Mouse (Mus musculus): ENCODE data around the gene Me3. TPM values are rescaled to one million over a fixed set of nuclear protein-coding genes. Genes with fewer than 3 reads are reported as not detected.

Me3 gene
- polyA plus RNA-seq, 1 experiment from 2014 or later, result 0.17 TPM

GRCm38 (mm10) chr7:89843533-89843932 is 211.3 kb downstream of the Me3 start:
- Histone ChIP-seq H3K27me3 (replicated peaks) (no peaks in the 10 kb centered on the region), H3K27ac (no peak overlapping the region), H3K36me3 (no peaks in the 10 kb centered on the region), H3K4me3 (no peak overlapping the region), H3K4me2 (no peak overlapping the region), H3K9ac (no peak overlapping the region), H3K4me1 (no peaks in the 10 kb centered on the region), H3K9me3 (replicated peaks) (no peaks in the 10 kb centered on the region)
- ATAC-seq, result no peak
- 26% methylated on average over 6 of the region's 6 CpGs for WGBS (ENCODE audit: insufficient replicate concordance)

DNA sequence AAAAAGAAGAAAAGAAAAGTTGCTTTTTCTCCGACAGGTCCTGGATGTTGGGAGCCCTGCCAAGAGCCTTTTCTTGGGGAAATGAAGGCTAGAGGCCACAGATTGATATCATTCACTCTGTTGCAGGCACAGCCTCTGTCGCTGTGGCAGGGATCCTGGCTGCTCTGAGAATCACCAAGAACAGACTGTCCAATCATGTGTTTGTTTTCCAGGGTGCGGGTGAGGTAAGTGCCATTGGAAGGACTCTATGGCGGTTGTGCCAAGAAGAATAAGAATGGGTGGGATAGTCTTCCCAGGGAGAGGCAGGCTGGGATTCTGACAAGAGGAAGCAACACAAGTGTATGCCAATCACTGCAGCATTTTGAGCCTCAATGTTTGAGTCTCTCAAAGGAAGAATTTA is 213.5 kb downstream of the Me3 start:
- no peak overlapping the region for H3K4me2 ChIP-seq
- H3K4me3 ChIP-seq, result no peak overlapping the region
- no peaks in the 10 kb centered on the region for H3K27me3 ChIP-seq (replicated peaks)
- H3K4me1 ChIP-seq, result no peaks in the 10 kb centered on the region
- no peak for ATAC-seq
- H3K9ac ChIP-seq, result no peak overlapping the region
- no peaks in the 10 kb centered on the region for H3K9me3 ChIP-seq (replicated peaks)
- no peak overlapping the region for H3K27ac ChIP-seq
- 62% methylated on average over 4 of the region's 4 CpGs for WGBS (ENCODE audit: insufficient replicate concordance)
- no peaks in the 10 kb centered on the region for H3K36me3 ChIP-seq

- Histone ChIP-seq H3K4me2 (no peak overlapping the region), H3K36me3 (no peaks in the 10 kb centered on the region), H3K27ac (no peak overlapping the region), H3K27me3 (replicated peaks) (no peaks in the 10 kb centered on the region), H3K4me1 (no peaks in the 10 kb centered on the region), H3K9ac (no peak overlapping the region), H3K9me3 (replicated peaks) (no peaks in the 10 kb centered on the region), H3K4me3 (no peak overlapping the region)
- 46% methylated on average over 3 of the region's 3 CpGs for WGBS (ENCODE audit: insufficient replicate concordance)
- no peak for ATAC-seq
Measured at GRCm38 (mm10) chr7:89850510-89850909, 218.3 kb downstream of the Me3 start.

DNA sequence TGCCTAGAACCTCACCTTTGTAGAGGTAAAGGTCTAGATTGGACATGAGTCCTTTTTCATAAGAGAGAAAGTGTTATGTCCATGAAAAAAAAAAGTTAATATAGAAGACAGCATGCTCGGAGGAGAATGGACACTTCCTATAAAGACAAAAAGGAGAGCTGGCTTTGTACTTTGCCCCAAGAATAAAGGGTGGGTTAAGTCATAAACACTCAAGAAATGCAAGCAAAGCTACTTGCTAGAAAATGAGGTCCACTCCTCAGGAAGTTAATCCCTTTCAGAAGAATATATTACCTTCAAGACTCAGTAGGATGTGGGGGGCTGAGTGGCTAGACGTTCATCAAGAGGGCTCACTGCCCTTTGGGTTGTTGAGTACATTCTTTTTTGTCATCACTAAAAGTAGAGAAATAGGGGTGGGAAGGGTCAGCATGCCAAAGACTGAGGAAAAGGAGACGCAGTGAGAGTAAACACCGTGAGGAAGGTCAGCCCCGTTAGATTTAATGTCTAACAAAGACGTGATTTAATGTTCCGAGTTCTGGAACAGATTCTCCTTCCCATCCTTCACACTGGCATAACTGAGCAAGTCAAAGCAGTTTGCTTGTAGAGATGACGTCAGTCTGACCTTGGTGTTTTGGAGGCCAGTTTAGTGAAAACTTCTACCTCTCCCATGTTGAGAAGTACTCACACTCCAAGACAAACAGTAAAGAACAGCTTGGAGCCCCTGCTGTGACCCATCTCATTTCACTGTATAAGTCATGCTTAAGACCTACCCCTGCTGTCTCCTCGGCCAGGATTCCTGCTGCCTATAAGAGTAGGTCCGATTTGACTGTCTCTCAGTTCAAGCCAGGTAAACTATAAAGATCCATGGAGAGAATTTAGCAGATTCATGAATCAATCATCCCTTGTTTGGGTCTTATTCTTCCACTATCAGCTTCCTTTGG is 220.2 kb downstream of the Me3 start:
- no peaks in the 10 kb centered on the region for H3K4me1 ChIP-seq
- 66% methylated on average over 10 of the region's 10 CpGs for WGBS (ENCODE audit: insufficient replicate concordance)
- H3K4me3 ChIP-seq, result no peak overlapping the region
- no peaks in the 10 kb centered on the region for H3K27me3 ChIP-seq (replicated peaks)
- H3K9ac ChIP-seq, result no peak overlapping the region
- H3K4me2 ChIP-seq, result no peak overlapping the region
- no peaks in the 10 kb centered on the region for H3K36me3 ChIP-seq
- no peak for ATAC-seq
- no peak overlapping the region for H3K27ac ChIP-seq
- no peaks in the 10 kb centered on the region for H3K9me3 ChIP-seq (replicated peaks)

DNA sequence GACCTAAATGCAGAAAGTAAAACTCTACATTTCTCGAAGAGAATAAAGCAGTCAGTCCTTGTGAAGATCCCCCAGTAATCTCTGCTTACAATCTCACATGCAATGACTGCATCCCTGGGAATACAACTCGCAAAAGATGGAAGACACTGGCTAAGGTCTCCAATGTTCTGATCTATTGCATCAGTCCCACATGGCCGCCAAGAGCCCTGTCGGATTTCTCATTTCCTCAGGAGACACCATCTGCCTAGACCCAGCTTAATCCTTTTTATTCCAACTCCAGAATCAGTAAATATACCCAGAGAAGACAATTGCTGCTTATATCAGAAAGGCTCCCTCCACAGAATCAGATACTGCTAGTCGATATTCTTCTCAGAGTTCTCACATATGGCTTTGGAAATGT is 220.9 kb downstream of the Me3 start:
- Histone ChIP-seq H3K27ac (no peak overlapping the region), H3K9me3 (replicated peaks) (no peaks in the 10 kb centered on the region), H3K4me1 (no peaks in the 10 kb centered on the region), H3K4me3 (no peak overlapping the region), H3K27me3 (replicated peaks) (no peaks in the 10 kb centered on the region), H3K9ac (no peak overlapping the region), H3K4me2 (no peak overlapping the region), H3K36me3 (no peaks in the 10 kb centered on the region)
- WGBS (ENCODE audit: insufficient replicate concordance), result 59% methylated on average over 5 of the region's 5 CpGs
- no peak for ATAC-seq

GRCm38 (mm10) chr7:89855196-89855595 is 223.0 kb downstream of the Me3 start:
- H3K4me1 ChIP-seq, result no peaks in the 10 kb centered on the region
- WGBS (ENCODE audit: insufficient replicate concordance), result 48% methylated on average over 1 of the region's 1 CpGs
- no peak overlapping the region for H3K9ac ChIP-seq
- no peaks in the 10 kb centered on the region for H3K9me3 ChIP-seq (replicated peaks)
- no peak overlapping the region for H3K4me2 ChIP-seq
- ATAC-seq, result no peak
- no peaks in the 10 kb centered on the region for H3K36me3 ChIP-seq
- no peak overlapping the region for H3K27ac ChIP-seq
- no peaks in the 10 kb centered on the region for H3K27me3 ChIP-seq (replicated peaks)
- H3K4me3 ChIP-seq, result no peak overlapping the region

DNA sequence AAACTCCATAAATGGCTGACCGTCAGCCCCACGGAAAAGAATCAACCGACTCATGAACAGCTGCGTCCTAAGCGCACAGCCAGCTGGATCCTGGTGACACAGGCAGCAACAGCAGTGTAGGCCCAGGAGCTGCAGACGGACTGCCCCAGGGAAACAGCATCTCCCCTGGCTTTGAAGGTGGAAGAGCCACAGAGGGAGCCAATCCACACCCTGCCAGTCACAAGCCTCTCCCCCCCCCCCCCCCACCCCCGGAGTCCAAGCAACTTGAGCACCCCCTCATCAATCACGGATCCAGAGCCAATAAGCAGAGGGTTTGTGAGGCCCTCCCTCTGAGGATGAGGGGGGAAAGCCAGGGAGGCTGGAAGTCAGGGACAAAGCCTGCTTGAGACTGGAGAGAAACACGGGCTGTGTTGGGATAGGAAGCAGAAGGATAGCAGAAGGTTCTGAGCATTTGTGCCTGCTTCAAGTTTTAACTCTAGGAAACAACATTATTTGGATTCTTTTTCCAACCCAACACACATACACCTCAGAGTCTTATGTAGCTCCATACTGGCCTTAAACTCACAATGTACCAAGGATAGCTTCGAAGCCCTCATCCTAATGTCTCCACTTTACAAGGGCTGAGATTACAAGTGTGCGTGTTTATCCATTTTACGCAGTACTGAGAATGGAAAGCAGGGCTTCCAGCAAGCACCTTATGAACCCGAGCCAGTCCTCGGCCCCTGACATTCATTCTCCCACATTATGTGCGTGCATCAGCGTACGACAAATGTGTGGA is 224.4 kb downstream of the Me3 start:
- Histone ChIP-seq H3K4me3 (no peak overlapping the region), H3K9ac (no peak overlapping the region), H3K4me1 (no peaks in the 10 kb centered on the region), H3K9me3 (replicated peaks) (no peaks in the 10 kb centered on the region), H3K4me2 (no peak overlapping the region), H3K27ac (no peak overlapping the region), H3K36me3 (no peaks in the 10 kb centered on the region), H3K27me3 (replicated peaks) (no peaks in the 10 kb centered on the region)
- no peak for ATAC-seq
- 60% methylated on average over 17 of the region's 17 CpGs for WGBS (ENCODE audit: insufficient replicate concordance)

DNA sequence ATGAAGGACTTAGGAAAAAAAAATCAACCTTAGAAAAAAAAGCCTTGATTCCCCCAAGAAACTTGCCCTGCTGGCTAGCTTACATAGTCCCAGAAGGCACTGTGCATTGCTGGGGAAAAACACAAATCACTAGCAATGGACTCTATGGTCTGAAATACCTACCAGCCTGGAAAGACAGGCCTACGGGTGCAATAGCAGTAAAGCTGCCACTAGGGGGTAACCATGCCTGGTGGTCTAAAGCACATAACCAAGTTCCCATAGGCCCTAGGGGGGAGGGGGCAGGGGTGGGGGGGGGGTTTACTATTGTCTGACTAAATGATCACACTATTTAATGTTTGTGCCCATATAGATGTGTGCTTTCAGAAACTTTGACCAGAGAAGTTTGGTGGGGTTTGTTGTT is 232.6 kb downstream of the Me3 start:
- Histone ChIP-seq H3K4me2 (no peak overlapping the region), H3K36me3 (no peaks in the 10 kb centered on the region), H3K4me3 (no peak overlapping the region), H3K9me3 (replicated peaks) (no peaks in the 10 kb centered on the region), H3K9ac (no peak overlapping the region), H3K27ac (no peak overlapping the region), H3K4me1 (no peaks in the 10 kb centered on the region), H3K27me3 (replicated peaks) (no peaks in the 10 kb centered on the region)
- no peak for ATAC-seq
- WGBS (ENCODE audit: insufficient replicate concordance), result 82% methylated on average over 1 of the region's 1 CpGs

DNA sequence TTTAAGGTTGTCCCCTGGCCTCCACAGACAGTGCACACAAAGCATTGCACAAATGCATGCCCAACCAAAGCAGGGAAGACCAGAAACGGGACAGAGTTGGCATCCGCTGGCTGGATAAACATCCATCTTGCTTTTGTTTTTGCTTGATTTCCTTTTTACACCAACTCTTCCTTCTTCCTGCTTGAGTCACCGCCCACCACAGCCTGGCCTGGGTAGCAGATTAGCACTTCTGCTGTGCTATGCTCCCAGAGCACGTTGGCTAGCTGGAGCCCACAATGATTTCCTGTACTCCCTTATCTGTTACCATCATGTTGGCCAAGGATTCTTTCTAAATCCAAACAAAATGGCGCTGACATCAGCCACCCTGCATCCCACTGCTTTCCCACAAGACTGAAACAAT is 235.0 kb downstream of the Me3 start:
- WGBS (ENCODE audit: insufficient replicate concordance), result 29% methylated on average over 5 of the region's 5 CpGs
- no peaks in the 10 kb centered on the region for H3K9me3 ChIP-seq (replicated peaks)
- no peak overlapping the region for H3K4me3 ChIP-seq
- no peaks in the 10 kb centered on the region for H3K36me3 ChIP-seq
- no peaks in the 10 kb centered on the region for H3K27me3 ChIP-seq (replicated peaks)
- no peak for ATAC-seq
- no peaks in the 10 kb centered on the region for H3K4me1 ChIP-seq
- H3K9ac ChIP-seq, result no peak overlapping the region
- H3K27ac ChIP-seq, result no peak overlapping the region
- H3K4me2 ChIP-seq, result no peak overlapping the region

- no peaks in the 10 kb centered on the region for H3K4me1 ChIP-seq
- 56% methylated on average over 1 of the region's 1 CpGs for WGBS (ENCODE audit: insufficient replicate concordance)
- no peak overlapping the region for H3K9ac ChIP-seq
- H3K4me3 ChIP-seq, result no peak overlapping the region
- no peak for ATAC-seq
- no peaks in the 10 kb centered on the region for H3K36me3 ChIP-seq
- H3K27ac ChIP-seq, result no peak overlapping the region
- H3K4me2 ChIP-seq, result no peak overlapping the region
- H3K27me3 ChIP-seq (replicated peaks), result no peaks in the 10 kb centered on the region
- H3K9me3 ChIP-seq (replicated peaks), result no peaks in the 10 kb centered on the region
Measured at GRCm38 (mm10) chr7:89879686-89880085, 247.5 kb downstream of the Me3 start.

GRCm38 (mm10) chr7:89884551-89884950 is 252.4 kb downstream of the Me3 start:
- ATAC-seq, result no peak

DNA sequence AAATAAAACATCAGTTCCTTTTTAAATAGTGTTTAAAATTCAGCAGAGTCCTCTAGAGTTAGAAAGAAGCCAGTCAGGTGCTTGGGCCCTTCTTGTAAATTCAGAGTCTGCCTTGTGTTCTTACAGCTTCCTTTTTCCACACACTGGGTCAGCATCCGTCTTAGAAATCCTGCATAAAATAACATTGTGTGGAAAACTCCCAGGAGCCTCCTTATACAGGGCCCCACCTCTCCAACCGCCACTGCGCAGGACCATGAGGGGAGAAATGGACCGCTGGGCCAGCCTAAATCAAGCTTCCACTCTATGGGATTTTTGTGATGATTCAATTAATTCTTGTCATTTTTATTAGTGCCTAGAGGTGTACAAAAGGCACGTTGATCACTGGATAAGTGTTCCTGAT is 259.2 kb downstream of the Me3 start:
- no peak overlapping the region for H3K9ac ChIP-seq
- H3K36me3 ChIP-seq, result no peaks in the 10 kb centered on the region
- no peaks in the 10 kb centered on the region for H3K9me3 ChIP-seq (replicated peaks)
- ATAC-seq, result no peak
- no peaks in the 10 kb centered on the region for H3K27me3 ChIP-seq (replicated peaks)
- H3K4me1 ChIP-seq, result no peaks in the 10 kb centered on the region
- H3K4me3 ChIP-seq, result no peak overlapping the region
- no peak overlapping the region for H3K27ac ChIP-seq
- 73% methylated on average over 5 of the region's 5 CpGs for WGBS (ENCODE audit: insufficient replicate concordance)
- no peak overlapping the region for H3K4me2 ChIP-seq

More at GRCm38 (mm10) chr7:89884551-89884950, 252.4 kb downstream of the Me3 start:
- Histone ChIP-seq H3K36me3 (no peaks in the 10 kb centered on the region), H3K4me3 (no peak overlapping the region), H3K4me1 (no peaks in the 10 kb centered on the region), H3K27ac (no peak overlapping the region), H3K9ac (no peak overlapping the region), H3K27me3 (replicated peaks) (no peaks in the 10 kb centered on the region), H3K4me2 (no peak overlapping the region), H3K9me3 (replicated peaks) (no peaks in the 10 kb centered on the region)
- 57% methylated on average over 3 of the region's 3 CpGs for WGBS (ENCODE audit: insufficient replicate concordance)

All from liver, embryonic 12.5 days (tissue).